Mouse (Mus musculus): Measurements from ENCODE around the gene Oas1d. TPM values are rescaled to one million over a fixed set of nuclear protein-coding genes. Genes with fewer than 3 reads are reported as not detected.
"Not testable (repeated sequence)": the region's sequence is repeated elsewhere in the genome, so short reads cannot be mapped to it uniquely, and the experiment has no call there.

Oas1d gene
- total RNA-seq (2021): not detected
- long read RNA-seq, experiment 1: 0 reads
- long read RNA-seq, experiment 2: 0 reads

DNA sequence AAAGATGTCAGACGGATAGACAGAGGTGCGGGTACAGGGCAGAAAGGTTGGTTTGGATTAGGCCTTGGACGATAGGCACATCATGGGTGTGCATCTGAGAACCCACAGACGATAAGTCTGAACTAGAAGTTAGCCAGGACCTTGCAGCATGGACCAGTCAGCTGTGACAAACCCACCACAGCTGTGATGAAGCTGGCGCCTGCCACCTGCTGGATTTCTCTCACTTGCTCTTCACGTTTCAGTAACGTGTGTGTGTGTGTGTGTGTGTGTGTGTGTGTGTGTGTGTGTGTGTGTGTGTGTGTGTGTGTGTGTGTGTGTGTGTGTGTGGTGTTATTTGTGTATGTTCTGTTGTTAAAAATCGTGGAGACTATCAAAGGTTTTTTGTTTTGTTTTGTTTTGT is at the start of gene Oas1d:
Oas1d (plus strand) TSS at position 333 of the 400 bp plus-strand sequence.
- H3K4me3 ChIP-seq; H3K27ac ChIP-seq; DNase-seq (ENCODE audit: extremely low spot score in 1 of 2, low spot score in 2 of 2); intact Hi-C loops (cut with DNase I): not testable (repeated sequence)

DNA sequence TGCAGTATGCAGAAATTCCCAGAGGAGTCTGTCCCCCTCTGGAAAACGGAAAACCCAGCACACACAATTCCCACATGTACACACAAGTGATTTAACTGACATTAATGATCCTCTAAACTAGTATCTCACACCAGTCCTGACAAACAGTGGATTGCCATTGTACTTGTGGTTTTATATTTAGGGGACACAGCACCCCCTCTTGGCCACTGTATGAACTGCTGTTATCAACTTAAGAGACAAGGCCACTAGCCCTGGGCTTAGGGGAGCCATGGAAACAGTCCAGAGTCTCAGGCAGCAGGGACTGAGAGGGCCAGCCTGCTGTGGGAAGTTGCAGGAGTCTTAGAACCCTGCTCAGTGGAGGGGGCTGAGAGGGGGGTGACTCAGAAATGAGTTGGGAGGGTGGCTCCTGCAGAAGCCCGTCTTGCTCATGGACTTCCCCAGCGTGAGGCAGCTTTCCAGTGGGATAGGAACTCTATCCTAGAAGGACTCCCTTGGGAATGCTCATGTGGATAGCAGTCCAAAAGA is 48.9 kb upstream of the Oas1d start:
- Histone ChIP-seq H3K27ac (no peak overlapping the region), H3K4me3 (no peak overlapping the region)
- DNase-seq (ENCODE audit: extremely low spot score in 1 of 2, low spot score in 2 of 2): no peak
- TF ChIP-seq CTCF (IDR thresholded peaks at IDR 0.05): peak; percentile 38
- intact Hi-C loops (cut with DNase I): no loop called here

DNA sequence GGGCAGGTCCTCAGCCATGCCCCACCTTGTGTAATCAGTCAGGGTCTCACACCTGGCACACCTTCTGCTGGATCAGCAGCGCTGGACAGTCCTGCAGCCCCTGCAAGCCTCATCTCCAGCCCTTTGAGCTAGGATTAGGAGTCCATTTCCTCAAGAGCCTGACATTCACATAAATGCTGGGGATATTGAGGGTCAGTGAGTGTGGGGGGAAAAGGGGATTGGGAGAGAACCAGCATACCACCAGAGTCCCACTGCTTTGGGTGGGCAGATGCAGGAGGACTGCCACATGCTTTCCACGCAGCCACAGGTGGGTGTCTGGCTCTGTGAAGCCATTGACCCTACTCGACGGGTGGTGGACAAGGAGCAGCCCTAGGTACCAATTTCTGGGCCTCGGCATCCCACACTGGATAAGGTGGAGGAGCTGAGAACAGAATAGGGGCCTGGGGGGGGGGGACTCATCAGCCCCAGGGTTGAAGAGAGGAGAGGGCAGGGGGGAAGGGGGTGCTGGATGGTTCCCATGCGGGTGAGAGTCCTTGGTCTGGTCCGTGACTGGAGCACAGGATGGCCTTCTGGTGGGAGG is 44.8 kb upstream of the Oas1d start:
- TF ChIP-seq CTCF (IDR thresholded peaks at IDR 0.05): no peak
- intact Hi-C loops (cut with DNase I): loop anchor here (5.0 kb wide), 1 partner anchor 38 kb away; the partner anchor contains the start of gene Oas1a
- Histone ChIP-seq H3K27ac (no peak overlapping the region), H3K4me3 (no peak overlapping the region)
- no peak for DNase-seq (ENCODE audit: extremely low spot score in 1 of 2, low spot score in 2 of 2)

DNA sequence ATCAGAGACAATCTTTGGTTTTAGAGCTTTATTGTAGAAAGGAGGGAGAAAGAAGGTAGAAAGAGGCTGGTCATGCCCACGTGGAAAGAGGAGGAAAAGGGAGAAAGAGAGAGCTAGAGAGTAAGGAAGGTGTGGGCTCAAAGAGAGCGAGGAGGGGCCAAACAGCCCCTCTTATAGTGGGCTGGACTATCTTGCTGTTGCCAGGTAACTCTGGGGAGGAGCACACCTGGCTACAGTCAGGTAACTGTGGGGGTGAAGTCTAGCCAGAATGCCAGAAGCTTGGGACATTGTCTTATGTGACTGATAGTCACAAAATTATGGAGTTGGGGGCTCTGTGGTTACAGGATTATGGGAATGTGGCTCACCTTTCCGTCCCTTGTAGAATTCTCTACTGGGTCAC is 44.3 kb upstream of the Oas1d start:
- DNase-seq (ENCODE audit: extremely low spot score in 1 of 2, low spot score in 2 of 2): no peak
- TF ChIP-seq CTCF (IDR thresholded peaks at IDR 0.05): no peak
- intact Hi-C loops (cut with DNase I): loop anchor here (5.0 kb wide), 1 partner anchor 37 kb away; the partner anchor contains the start of gene Oas1a

GRCm38 (mm10) chr5:120870782-120871181 is 43.6 kb upstream of the Oas1d start:
- TF ChIP-seq CTCF (IDR thresholded peaks at IDR 0.05): no peak
- DNase-seq (ENCODE audit: extremely low spot score in 1 of 2, low spot score in 2 of 2): no peak
- no peak overlapping the region for H3K27ac ChIP-seq
- no peak overlapping the region for H3K4me3 ChIP-seq
- intact Hi-C loops (cut with DNase I): loop anchor here (5.0 kb wide), 1 partner anchor 37 kb away; the partner anchor contains the start of gene Oas1a

More for the DNA sequence above, 44.3 kb upstream of the Oas1d start:
- Histone ChIP-seq H3K27ac (no peak overlapping the region), H3K4me3 (no peak overlapping the region)

DNA sequence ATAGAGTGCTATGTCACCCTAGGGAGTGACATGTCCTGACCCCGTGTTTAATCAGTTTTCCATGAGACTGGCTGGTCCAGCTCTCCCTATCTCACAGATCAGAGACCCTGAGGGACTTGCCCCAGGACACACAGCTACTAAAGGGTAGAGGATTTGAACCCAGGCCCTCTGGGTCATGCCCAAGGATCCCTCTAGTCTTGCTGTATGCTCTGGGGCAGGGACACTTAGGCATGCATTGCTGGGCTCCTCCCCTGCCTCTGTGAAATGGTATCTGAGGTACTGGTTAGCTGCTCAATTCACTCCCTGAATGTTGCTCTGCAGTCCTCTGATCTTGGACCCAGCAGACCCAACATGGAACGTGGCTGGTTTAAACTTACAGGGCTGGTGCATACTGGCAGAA is 42.9 kb upstream of the Oas1d start:
- no peak for DNase-seq (ENCODE audit: extremely low spot score in 1 of 2, low spot score in 2 of 2)
- TF ChIP-seq CTCF (IDR thresholded peaks at IDR 0.05): no peak
- no peak overlapping the region for H3K4me3 ChIP-seq
- intact Hi-C loops (cut with DNase I): loop anchor here (5.0 kb wide), 1 partner anchor 36 kb away; the partner anchor contains the start of gene Oas1a
- H3K27ac ChIP-seq: no peak overlapping the region

DNA sequence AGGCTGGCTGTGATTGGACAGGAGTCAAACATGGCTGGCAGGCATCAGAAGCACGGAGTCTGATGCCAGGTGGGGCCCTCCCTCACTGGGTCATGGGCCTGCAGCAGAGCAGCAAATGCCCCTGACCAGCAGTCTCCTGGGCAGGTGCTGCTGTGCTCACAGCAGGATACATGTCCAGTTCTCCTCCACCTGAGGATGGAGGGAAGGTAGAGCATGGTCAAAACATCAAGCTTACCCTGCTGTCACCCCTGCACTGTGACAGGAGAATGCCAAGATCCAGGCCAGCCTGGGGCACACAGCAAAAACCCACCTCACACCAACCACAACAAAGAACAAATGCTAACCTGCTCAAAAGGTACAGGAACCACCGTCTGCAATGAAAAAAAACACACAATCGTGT is 37.5 kb upstream of the Oas1d start:
- intact Hi-C loops (cut with DNase I): not testable (repeated sequence)

GRCm38 (mm10) chr5:120877407-120877806 is 36.9 kb upstream of the Oas1d start:
- intact Hi-C loops (cut with DNase I); H3K27ac ChIP-seq; H3K4me3 ChIP-seq; DNase-seq (ENCODE audit: extremely low spot score in 1 of 2, low spot score in 2 of 2): not testable (repeated sequence)

More for the DNA sequence above, 37.5 kb upstream of the Oas1d start:
- H3K4me3 ChIP-seq; H3K27ac ChIP-seq; DNase-seq (ENCODE audit: extremely low spot score in 1 of 2, low spot score in 2 of 2): not testable (repeated sequence)

GRCm38 (mm10) chr5:120878803-120879202 is 35.5 kb upstream of the Oas1d start:
- H3K27ac ChIP-seq; H3K4me3 ChIP-seq; DNase-seq (ENCODE audit: extremely low spot score in 1 of 2, low spot score in 2 of 2): not testable (repeated sequence)
- intact Hi-C loops (cut with DNase I): loop anchor here (2.0 kb wide), 1 partner anchor 20 kb away; no protein-coding TSS in a partner anchor

GRCm38 (mm10) chr5:120881681-120882080 is 32.7 kb upstream of the Oas1d start:
- intact Hi-C loops (cut with DNase I); DNase-seq (ENCODE audit: extremely low spot score in 1 of 2, low spot score in 2 of 2); H3K27ac ChIP-seq; H3K4me3 ChIP-seq: not testable (repeated sequence)

DNA sequence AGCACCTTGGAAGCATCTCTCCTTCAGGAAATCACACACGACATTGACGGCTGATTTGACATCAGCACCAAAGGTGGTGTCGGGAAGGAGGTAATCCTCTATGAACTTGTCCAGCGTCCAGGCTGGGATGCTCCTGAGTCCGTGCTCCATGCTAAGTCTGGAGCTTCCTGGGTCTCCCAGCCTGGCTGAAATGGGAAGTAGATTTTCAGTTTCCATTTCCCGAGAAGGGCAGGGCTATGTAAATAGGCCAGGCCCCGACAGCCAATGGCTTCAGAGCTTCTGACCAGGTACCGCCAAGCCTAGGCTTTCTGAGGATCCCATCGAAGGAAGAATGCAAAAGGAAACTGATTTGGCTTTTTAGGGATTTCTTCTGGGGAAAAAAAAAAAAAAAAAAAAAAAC is 26.9 kb upstream of the Oas1d start, which contains the start of gene Oas1g:
Oas1g (minus strand) TSS at position 201 of the 400 bp plus-strand sequence.
- intact Hi-C loops (cut with DNase I): not testable (repeated sequence)

GRCm38 (mm10) chr5:120887831-120888230 is 26.5 kb upstream of the Oas1d start:
- DNase-seq (ENCODE audit: extremely low spot score in 1 of 2, low spot score in 2 of 2): no peak
- intact Hi-C loops (cut with DNase I): no loop called here
- Histone ChIP-seq H3K27ac (no peak overlapping the region), H3K4me3 (no peak overlapping the region)
- TF ChIP-seq CTCF (IDR thresholded peaks at IDR 0.05): no peak

More for the DNA sequence above, 26.9 kb upstream of the Oas1d start, which contains the start of gene Oas1g:
- not testable (repeated sequence) for H3K27ac ChIP-seq; H3K4me3 ChIP-seq; DNase-seq (ENCODE audit: extremely low spot score in 1 of 2, low spot score in 2 of 2)

GRCm38 (mm10) chr5:120888294-120888815 is 26.0 kb upstream of the Oas1d start:
- intact Hi-C loops (cut with DNase I); H3K4me3 ChIP-seq; DNase-seq (ENCODE audit: extremely low spot score in 1 of 2, low spot score in 2 of 2); H3K27ac ChIP-seq: not testable (repeated sequence)

Data from left cerebral cortex, adult 2 months (tissue).